Mouse (Mus musculus): ENCODE results near the gene Mpp6. TPM values are rescaled to one million over a fixed set of nuclear protein-coding genes. Genes with fewer than 3 reads are reported as not detected.

The Mpp6 gene
- polyA plus RNA-seq, 1 experiment = 7.0 TPM

DNA sequence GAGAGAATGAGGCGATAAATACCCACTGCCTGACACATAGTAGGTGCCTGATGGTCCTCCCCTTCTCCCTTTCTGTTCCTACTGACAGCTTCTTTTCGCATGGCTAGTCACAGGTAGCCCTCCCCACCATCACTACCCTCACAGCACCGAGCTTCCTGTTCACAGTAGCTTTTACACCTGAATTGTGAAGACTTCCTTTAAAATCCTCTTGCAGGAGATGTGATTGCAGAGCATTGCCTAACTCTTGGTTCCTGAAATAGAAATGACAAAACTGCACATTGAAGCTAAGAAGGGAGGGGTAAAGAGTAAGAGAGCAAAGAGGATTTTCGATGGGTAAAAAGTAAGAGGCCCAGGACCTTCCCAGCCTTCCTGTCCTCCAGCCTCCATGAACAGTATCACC, 134.9 kb downstream of the Mpp6 start:
- 31% methylated on average over 4 of the region's 4 CpGs for WGBS
- no peak for TF ChIP-seq POLR2A (IDR thresholded peaks at IDR 0.05; ENCODE audit: low read depth, low read length)
- no peak for TF ChIP-seq CTCF (IDR thresholded peaks at IDR 0.05; ENCODE audit: extremely low read depth, insufficient read depth, insufficient read length, insufficient replicate concordance)
- Histone ChIP-seq H3K27me3 (ENCODE audit: control insufficient read depth, insufficient read depth, low read length) (no peaks in the 10 kb centered on the region), H3K27ac (ENCODE audit: insufficient read depth, low read length) (no peak overlapping the region), H3K4me1 (ENCODE audit: control insufficient read depth, insufficient read depth, insufficient read length) (no peaks in the 10 kb centered on the region), H3K36me3 (ENCODE audit: control insufficient read depth, insufficient read depth, low read length) (no peaks in the 10 kb centered on the region), H3K4me3 (ENCODE audit: extremely low read depth, insufficient read depth, insufficient read length) (no peak overlapping the region)
- no peak for DNase-seq (ENCODE audit: low read depth in 1 of 2, low spot score in 2 of 2)

DNA sequence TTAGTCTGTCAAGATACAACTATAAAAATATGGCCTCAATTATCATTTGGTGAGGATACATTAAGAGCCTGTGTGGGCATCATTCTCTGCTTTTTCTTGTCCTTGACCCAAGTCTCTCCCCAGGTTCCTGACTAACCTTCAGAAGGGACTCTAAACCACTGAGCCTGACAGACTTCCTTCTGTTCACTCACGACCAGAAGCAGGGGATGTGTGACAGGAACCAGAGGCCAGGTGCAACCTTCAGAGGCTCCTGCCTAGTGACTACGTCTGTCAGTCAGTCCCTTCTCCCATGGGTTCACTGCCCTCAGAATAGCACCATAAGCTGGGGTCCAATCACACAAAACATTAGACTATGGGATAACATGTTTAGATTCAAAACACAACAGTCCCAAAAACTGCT, 137.3 kb downstream of the Mpp6 start:
- TF ChIP-seq CTCF (IDR thresholded peaks at IDR 0.05; ENCODE audit: extremely low read depth, insufficient read depth, insufficient read length, insufficient replicate concordance) (no peak), POLR2A (IDR thresholded peaks at IDR 0.05; ENCODE audit: low read depth, low read length) (no peak)
- no peak overlapping the region for H3K27ac ChIP-seq (ENCODE audit: insufficient read depth, low read length)
- no peaks in the 10 kb centered on the region for H3K36me3 ChIP-seq (ENCODE audit: control insufficient read depth, insufficient read depth, low read length)
- WGBS = 22% methylated on average over 2 of the region's 2 CpGs
- H3K4me3 ChIP-seq (ENCODE audit: extremely low read depth, insufficient read depth, insufficient read length) = no peak overlapping the region
- no peaks in the 10 kb centered on the region; the same call in 1 of the 2 replicates for H3K4me1 ChIP-seq (ENCODE audit: control insufficient read depth, insufficient read depth, insufficient read length)
- H3K27me3 ChIP-seq (ENCODE audit: control insufficient read depth, insufficient read depth, low read length) = no peaks in the 10 kb centered on the region
- DNase-seq (ENCODE audit: low read depth in 1 of 2, low spot score in 2 of 2) = no peak

GRCm38 (mm10) chr6:50247791-50248190, 137.8 kb downstream of the Mpp6 start:
- no peaks in the 10 kb centered on the region; the same call in 1 of the 2 replicates for H3K4me1 ChIP-seq (ENCODE audit: control insufficient read depth, insufficient read depth, insufficient read length)
- no peak overlapping the region for H3K27ac ChIP-seq (ENCODE audit: insufficient read depth, low read length)
- no peaks in the 10 kb centered on the region for H3K36me3 ChIP-seq (ENCODE audit: control insufficient read depth, insufficient read depth, low read length)
- TF ChIP-seq POLR2A (IDR thresholded peaks at IDR 0.05; ENCODE audit: low read depth, low read length) (no peak), CTCF (IDR thresholded peaks at IDR 0.05; ENCODE audit: extremely low read depth, insufficient read depth, insufficient read length, insufficient replicate concordance) (no peak)
- H3K27me3 ChIP-seq (ENCODE audit: control insufficient read depth, insufficient read depth, low read length) = no peaks in the 10 kb centered on the region
- 88% methylated on average over 4 of the region's 4 CpGs for WGBS
- DNase-seq (ENCODE audit: low read depth in 1 of 2, low spot score in 2 of 2) = no peak
- H3K4me3 ChIP-seq (ENCODE audit: extremely low read depth, insufficient read depth, insufficient read length) = no peak overlapping the region

Other genes with a start within 250 kb of the Mpp6 start
- gene Gsdme, start 153.6 kb downstream of the Mpp6 start, polyA plus RNA-seq (2012; rRNA removed) = 0.82 and 0.84 TPM in 2 replicates

All from spleen, adult 2 months (tissue).